Mouse (Mus musculus) brain, embryonic 14.5 days (tissue): ENCODE results near the gene Rnf43.

Experiments used
- CTCF ChIP-seq: fragments of 200-500 bp; IDR thresholded peaks from 2 replicates; pipeline ENCODE4 v1.5.1; 2012; ENCODE audit warnings: inconsistent platforms, mild to moderate bottlenecking, moderate library complexity, borderline replicate concordance; ENCODE audit not compliant: insufficient read depth, insufficient read length; ENCODE audit errors: extremely low read depth
- POLR2A ChIP-seq: fragments of 200-500 bp; IDR thresholded peaks from 2 replicates; pipeline ENCODE4 v1.6.1; 2012; ENCODE audit warnings: mild to moderate bottlenecking, inconsistent platforms, borderline replicate concordance; ENCODE audit not compliant: poor library complexity, insufficient read depth, insufficient read length, severe bottlenecking; ENCODE audit errors: extremely low read depth

GRCm38 (mm10) chr11:87729593-87730185, 67.2 kb downstream of the Rnf43 start:
- TF ChIP-seq CTCF, result no peak
- TF ChIP-seq POLR2A, result no peak
